Mouse (Mus musculus) forebrain, embryonic 13.5 days (tissue): ENCODE measurements at regions not wholly inside any gene's neighbourhood (a gene's known extent, or its start where the extent isn't known, plus 50 kb on each side); places are given as distances from the start of the nearest gene placed in this dataset.

Source experiments
- ATAC-seq: fragments of 200-750 bp; cut with Nextera tagmentation; 2 replicates; pipeline ENCODE4 v1.8.0; 2017
- H3K27ac ChIP-seq: fragments of 300-500 bp; sonication (generic); 2 replicates; pipeline ENCODE4 v1.5.1; 2015; ENCODE audit warnings: inconsistent platforms, mild to moderate bottlenecking, moderate library complexity
- H3K27me3 ChIP-seq: fragments of 300-500 bp; sonication (generic); 2 replicates; pipeline ENCODE4 v1.6.1; 2015; ENCODE audit warnings: mild to moderate bottlenecking, inconsistent platforms
- H3K36me3 ChIP-seq: fragments of 300-500 bp; sonication (generic); 2 replicates; pipeline ENCODE4 v1.6.1; 2015; ENCODE audit warnings: mild to moderate bottlenecking, inconsistent platforms; ENCODE audit not compliant: poor library complexity, severe bottlenecking
- H3K4me1 ChIP-seq: fragments of 300-500 bp; sonication (generic); 2 replicates; pipeline ENCODE4 v1.6.1; 2015; ENCODE audit warnings: inconsistent platforms
- H3K4me2 ChIP-seq: fragments of 300-500 bp; sonication (generic); 2 replicates; pipeline ENCODE4 v1.6.1; 2015; ENCODE audit warnings: inconsistent platforms, mild to moderate bottlenecking, moderate library complexity
- H3K4me3 ChIP-seq: fragments of 300-500 bp; sonication (generic); 2 replicates; pipeline ENCODE4 v1.5.1; 2015; ENCODE audit warnings: mild to moderate bottlenecking, inconsistent platforms
- H3K9ac ChIP-seq: fragments of 300-500 bp; sonication (generic); 2 replicates; pipeline ENCODE4 v1.6.1; 2015; ENCODE audit warnings: mild to moderate bottlenecking, inconsistent platforms
- H3K9me3 ChIP-seq: fragments of 300-500 bp; sonication (generic); replicated peaks from 2 replicates; pipeline ENCODE4 v1.6.1; 2016; ENCODE audit warnings: inconsistent platforms
- WGBS: fragments of 180-500 bp; shearing (Covaris S2); methylation state at CpG from one replicate; pipeline ENCODE4 v1.1.7; 2015; 5-methylcytosine and 5-hydroxymethylcytosine counted together

GRCm38 (mm10) chr3:140707591-140708131, 504.5 kb downstream of the Pdha2 start:
- 85% methylated on average over 3 of the region's 3 CpGs for WGBS
- no peak overlapping the region for H3K4me3 ChIP-seq
- H3K4me1 ChIP-seq: no peaks in the 10 kb centered on the region
- ATAC-seq: no peak
- H3K4me2 ChIP-seq: no peak overlapping the region
- no peak overlapping the region for H3K9ac ChIP-seq
- no peaks in the 10 kb centered on the region for H3K27me3 ChIP-seq
- H3K27ac ChIP-seq: no peak overlapping the region
- H3K36me3 ChIP-seq: no peaks in the 10 kb centered on the region
- no peaks in the 10 kb centered on the region for H3K9me3 ChIP-seq

GRCm38 (mm10) chr3:140706725-140707124, 505.4 kb downstream of the Pdha2 start:
- Histone ChIP-seq H3K9ac (no peak overlapping the region), H3K27ac (no peak overlapping the region), H3K36me3 (no peaks in the 10 kb centered on the region), H3K27me3 (no peaks in the 10 kb centered on the region), H3K9me3 (no peaks in the 10 kb centered on the region), H3K4me2 (no peak overlapping the region), H3K4me1 (no peaks in the 10 kb centered on the region), H3K4me3 (no peak overlapping the region)
- WGBS: 84% methylated on average over 4 of the region's 4 CpGs
- ATAC-seq: no peak

- H3K4me2 ChIP-seq: no peak overlapping the region
- no peaks in the 10 kb centered on the region for H3K9me3 ChIP-seq
- no peaks in the 10 kb centered on the region for H3K36me3 ChIP-seq
- 74% methylated on average over 3 of the region's 3 CpGs for WGBS
- H3K4me1 ChIP-seq: no peaks in the 10 kb centered on the region
- no peaks in the 10 kb centered on the region for H3K27me3 ChIP-seq
- ATAC-seq: no peak
- H3K27ac ChIP-seq: no peak overlapping the region
- H3K9ac ChIP-seq: no peak overlapping the region
- no peak overlapping the region for H3K4me3 ChIP-seq
Measured at GRCm38 (mm10) chr3:140705536-140705935, 506.6 kb downstream of the Pdha2 start.

- 75% methylated on average over 5 of the region's 5 CpGs for WGBS
- no peak for ATAC-seq
- Histone ChIP-seq H3K36me3 (no peaks in the 10 kb centered on the region), H3K4me2 (no peak overlapping the region), H3K27ac (no peak overlapping the region), H3K9me3 (no peaks in the 10 kb centered on the region), H3K27me3 (no peaks in the 10 kb centered on the region), H3K9ac (no peak overlapping the region), H3K4me1 (no peaks in the 10 kb centered on the region), H3K4me3 (no peak overlapping the region)
Measured at GRCm38 (mm10) chr3:140702929-140703328, 509.2 kb downstream of the Pdha2 start.

GRCm38 (mm10) chr3:140702271-140702681, 509.9 kb downstream of the Pdha2 start:
- H3K4me2 ChIP-seq: no peak overlapping the region

GRCm38 (mm10) chr3:140697295-140697694, 514.9 kb downstream of the Pdha2 start:
- no peaks in the 10 kb centered on the region for H3K9me3 ChIP-seq
- H3K36me3 ChIP-seq: no peaks in the 10 kb centered on the region
- ATAC-seq: peak; percentile 57; the same call in 1 of the 2 replicates
- H3K27ac ChIP-seq: no peak overlapping the region
- no peak overlapping the region for H3K4me3 ChIP-seq
- 10% methylated on average over 3 of the region's 3 CpGs for WGBS
- H3K4me2 ChIP-seq: no peak overlapping the region
- H3K27me3 ChIP-seq: no peaks in the 10 kb centered on the region
- H3K4me1 ChIP-seq: no peaks in the 10 kb centered on the region
- no peak overlapping the region for H3K9ac ChIP-seq

More at GRCm38 (mm10) chr3:140702271-140702681, 509.9 kb downstream of the Pdha2 start:
- H3K9ac ChIP-seq: no peak overlapping the region
- H3K4me1 ChIP-seq: no peaks in the 10 kb centered on the region
- no peak overlapping the region for H3K27ac ChIP-seq
- WGBS: 92% methylated on average over 6 of the region's 6 CpGs
- ATAC-seq: no peak
- no peaks in the 10 kb centered on the region for H3K9me3 ChIP-seq
- no peak overlapping the region for H3K4me3 ChIP-seq
- no peaks in the 10 kb centered on the region for H3K36me3 ChIP-seq
- no peaks in the 10 kb centered on the region for H3K27me3 ChIP-seq

GRCm38 (mm10) chr3:140682794-140683193, 529.4 kb downstream of the Pdha2 start:
- no peaks in the 10 kb centered on the region for H3K27me3 ChIP-seq
- no peaks in the 10 kb centered on the region for H3K9me3 ChIP-seq
- no peaks in the 10 kb centered on the region for H3K36me3 ChIP-seq
- no peak overlapping the region for H3K27ac ChIP-seq
- ATAC-seq: no peak
- no peak overlapping the region for H3K4me2 ChIP-seq
- no peak overlapping the region for H3K9ac ChIP-seq
- no peak overlapping the region for H3K4me3 ChIP-seq
- H3K4me1 ChIP-seq: no peaks in the 10 kb centered on the region
- WGBS: 60% methylated on average over 3 of the region's 3 CpGs

GRCm38 (mm10) chr3:140645785-140646388, 566.3 kb downstream of the Pdha2 start:
- H3K9ac ChIP-seq: no peak overlapping the region
- no peaks in the 10 kb centered on the region for H3K27me3 ChIP-seq
- 41% methylated on average over 9 of the region's 9 CpGs for WGBS
- no peaks in the 10 kb centered on the region for H3K4me1 ChIP-seq
- peak; percentile 24; the same call in 1 of the 2 replicates for ATAC-seq
- H3K4me3 ChIP-seq: no peak overlapping the region
- no peak overlapping the region for H3K4me2 ChIP-seq
- H3K27ac ChIP-seq: no peak overlapping the region
- no peaks in the 10 kb centered on the region for H3K9me3 ChIP-seq
- H3K36me3 ChIP-seq: no peaks in the 10 kb centered on the region

- H3K27ac ChIP-seq: no peak overlapping the region
- ATAC-seq: peak; percentile 65; the same call in 1 of the 2 replicates
- WGBS: 82% methylated on average over 3 of the region's 3 CpGs
Measured at GRCm38 (mm10) chr3:140619885-140620284, 592.3 kb downstream of the Pdha2 start.

More at GRCm38 (mm10) chr3:140619885-140620284, 592.3 kb downstream of the Pdha2 start:
- H3K36me3 ChIP-seq: no peaks in the 10 kb centered on the region
- no peaks in the 10 kb centered on the region for H3K27me3 ChIP-seq
- no peak overlapping the region for H3K4me3 ChIP-seq
- H3K4me1 ChIP-seq: no peaks in the 10 kb centered on the region
- no peak overlapping the region for H3K4me2 ChIP-seq
- no peaks in the 10 kb centered on the region for H3K9me3 ChIP-seq
- H3K9ac ChIP-seq: no peak overlapping the region
